Mouse (Mus musculus): ENCODE results near the gene 1700067K01Rik. TPM values are rescaled to one million over a fixed set of nuclear protein-coding genes. Genes with fewer than 3 reads are reported as not detected.

1700067K01Rik gene
- polyA plus RNA-seq, 1 experiment from 2014 or later, result 1.1 TPM

MicroRNAs within 50 kb of the gene (microRNA counts, 519-probe panel; counts per million panel counts)
- 104 counts per million, percentile 35 among the panel's probes with 10 or more counts for microRNA mmu-miR-1199

Small RNA genes within 50 kb of the gene (microRNA-seq; reads per million reads assigned to microRNA genes)
- gene Mir1199 (1.4 reads per million), gene Mir8111 (3.8 reads per million, percentile 18 among the genes with 10 or more reads in this experiment)

Other genes starting within 250 kb of the 1700067K01Rik start
- gene Adgrl1, start 101.4 kb upstream of the 1700067K01Rik start, polyA plus RNA-seq (2015; fragmentation: Nextera tagmentation; extraction: Ambion mirVana), result 17.8 and 19.6 TPM in 2 replicates
- 0.85 and 1.0 TPM in 2 replicates for gene Gm10644, start 46.3 kb upstream of the 1700067K01Rik start, polyA plus RNA-seq (2015; fragmentation: Nextera tagmentation; extraction: Ambion mirVana)
- 58.2 and 65.1 TPM in 2 replicates for gene Asf1b, start 46.0 kb upstream of the 1700067K01Rik start, polyA plus RNA-seq (2015; fragmentation: Nextera tagmentation; extraction: Ambion mirVana)
- 105 and 143 TPM in 2 replicates for gene Prkaca, start 28.5 kb upstream of the 1700067K01Rik start, polyA plus RNA-seq (2015; fragmentation: Nextera tagmentation; extraction: Ambion mirVana)
- gene Samd1, start 3.8 kb upstream of the 1700067K01Rik start, polyA plus RNA-seq (2015; fragmentation: Nextera tagmentation; extraction: Ambion mirVana), result 9.4 and 11.6 TPM in 2 replicates
- gene 2210011C24Rik, start 10.7 kb downstream of the 1700067K01Rik start, polyA plus RNA-seq (2015; fragmentation: Nextera tagmentation; extraction: Ambion mirVana), result 7.5 and 9.0 TPM in 2 replicates
- 15.5 and 16.7 TPM in 2 replicates for gene Palm3, start 20.0 kb downstream of the 1700067K01Rik start, polyA plus RNA-seq (2015; fragmentation: Nextera tagmentation; extraction: Ambion mirVana)
- 2.9 TPM in 2 replicates for gene Il27ra, start 41.1 kb downstream of the 1700067K01Rik start, polyA plus RNA-seq (2015; fragmentation: Nextera tagmentation; extraction: Ambion mirVana)
- gene Rln3, start 43.5 kb downstream of the 1700067K01Rik start, polyA plus RNA-seq (2015; fragmentation: Nextera tagmentation; extraction: Ambion mirVana), result not detected in 2 replicates
- 1.2 TPM in 2 replicates for gene Gm10643, start 63.6 kb downstream of the 1700067K01Rik start, polyA plus RNA-seq (2015; fragmentation: Nextera tagmentation; extraction: Ambion mirVana)
- 10.5 and 11.2 TPM in 2 replicates for gene Rfx1, start 65.3 kb downstream of the 1700067K01Rik start, polyA plus RNA-seq (2015; fragmentation: Nextera tagmentation; extraction: Ambion mirVana)
- 11.0 and 11.3 TPM in 2 replicates for gene Dcaf15, start 103.3 kb downstream of the 1700067K01Rik start, polyA plus RNA-seq (2015; fragmentation: Nextera tagmentation; extraction: Ambion mirVana)
- gene Podnl1, start 124.5 kb downstream of the 1700067K01Rik start, polyA plus RNA-seq (2015; fragmentation: Nextera tagmentation; extraction: Ambion mirVana), result 0.24 and 0.30 TPM in 2 replicates
- 29.0 and 31.1 TPM in 2 replicates for gene Cc2d1a, start 146.4 kb downstream of the 1700067K01Rik start, polyA plus RNA-seq (2015; fragmentation: Nextera tagmentation; extraction: Ambion mirVana)
- gene 4930432K21Rik, start 146.5 kb downstream of the 1700067K01Rik start, polyA plus RNA-seq (2015; fragmentation: Nextera tagmentation; extraction: Ambion mirVana), result 1.7 and 1.9 TPM in 2 replicates
- 2.6 and 3.1 TPM in 2 replicates for gene Nanos3, start 183.7 kb downstream of the 1700067K01Rik start, polyA plus RNA-seq (2015; fragmentation: Nextera tagmentation; extraction: Ambion mirVana)
- 18.3 and 18.5 TPM in 2 replicates for gene Zswim4, start 235.6 kb downstream of the 1700067K01Rik start, polyA plus RNA-seq (2015; fragmentation: Nextera tagmentation; extraction: Ambion mirVana)
- 321 and 330 TPM in 2 replicates for gene D8Ertd738e, start 248.2 kb downstream of the 1700067K01Rik start, polyA plus RNA-seq (2015; fragmentation: Nextera tagmentation; extraction: Ambion mirVana)